In genomic region chr10:61602283-61603033, GRCm38 (mm10) we compare ENCODE assay signal across 8 mouse cellular contexts. TPM values are rescaled to one million over a fixed set of nuclear protein-coding genes. Genes with fewer than 3 reads are reported as not detected.
DNase-seq lines count a peak whose midpoint lies in the region; ATAC-seq and TF ChIP-seq lines count a peak whose summit lies in the region.

No protein-coding gene starts in this region.

- H3K4me3 ChIP-seq in left cerebral cortex, adult 2 months = no peak overlapping the region
- H3K4me3 ChIP-seq in embryonic facial prominence, embryonic 13.5 days = no peak overlapping the region
- H3K4me3 ChIP-seq in midbrain, embryonic 10.5 days = peak overlapping the region; percentile 30

- TF ChIP-seq CTCF in left cerebral cortex, adult 2 months (IDR thresholded peaks at IDR 0.05) = peak; percentile 63

- no peaks in the 10 kb centered on the region for H3K9me3 ChIP-seq in embryonic facial prominence, embryonic 13.5 days
- H3K9me3 ChIP-seq in midbrain, embryonic 10.5 days (replicated peaks) = no peaks in the 10 kb centered on the region

- no peak for ATAC-seq in embryonic facial prominence, embryonic 13.5 days (ENCODE audit: insufficient number of reproducible peaks, insufficient read depth, low FRiP score, low TSS enrichment, low read depth)

- H3K4me1 ChIP-seq in embryonic facial prominence, embryonic 13.5 days = peaks cover 12% of the 10 kb centered on the region; the same call in 1 of the 2 replicates
- H3K4me1 ChIP-seq in midbrain, embryonic 10.5 days = peaks cover 9% of the 10 kb centered on the region

- peak overlapping the region; percentile 42 for H3K4me2 ChIP-seq in embryonic facial prominence, embryonic 13.5 days

- H3K27me3 ChIP-seq in embryonic facial prominence, embryonic 13.5 days = peaks cover 17% of the 10 kb centered on the region
- H3K27me3 ChIP-seq in midbrain, embryonic 10.5 days (ENCODE audit: low read depth, poor library complexity, severe bottlenecking) = peaks cover 26% of the 10 kb centered on the region
- no peaks in the 10 kb centered on the region; the same call in 1 of the 2 replicates for H3K27me3 ChIP-seq in splenic B cell, adult 2 months (ENCODE audit: control insufficient read depth, insufficient read depth, low read length, poor library complexity, severe bottlenecking)

- no peak overlapping the region for H3K9ac ChIP-seq in embryonic facial prominence, embryonic 13.5 days

- intact Hi-C loops in left cerebral cortex, adult 2 months (cut with DNase I) = loop anchor here (2.0 kb wide), 1 partner anchor 110 kb away; no protein-coding TSS in a partner anchor
- intact Hi-C loops in heart, postnatal 36 days (cut with DNase I) = loop anchor here (1.0 to 5.0 kb wide), 3 partner anchors 56 to 260 kb away; no protein-coding TSS in a partner anchor
- intact Hi-C loops in left cerebral cortex, postnatal 4 days (cut with DNase I) = loop anchor here (5.0 kb wide), 1 partner anchor 110 kb away; no protein-coding TSS in a partner anchor

- 8% methylated on average over 14 of the region's 14 CpGs for WGBS in embryonic facial prominence, embryonic 13.5 days
- 14% methylated on average over 14 of the region's 14 CpGs for WGBS in midbrain, embryonic 10.5 days

- peak; percentile 23 to 26 for DNase-seq in left cerebral cortex, adult 2 months (ENCODE audit: extremely low spot score in 1 of 2, low spot score in 2 of 2)
- DNase-seq in left cerebral cortex, adult 11 months (ENCODE audit: low spot score) = no peak
- peak; percentile 19 for DNase-seq in adrenal gland, adult 8-10 months
- peak; percentile 34 to 53 for DNase-seq in heart, postnatal 36 days
- DNase-seq in left cerebral cortex, postnatal 4 days = peak; percentile 81
- peak; percentile 71 for DNase-seq in midbrain, embryonic 10.5 days (ENCODE audit: low spot score)
- DNase-seq in splenic B cell, adult 2 months (ENCODE audit: low read depth, low spot score) = peak; percentile 74

- H3K36me3 ChIP-seq in embryonic facial prominence, embryonic 13.5 days = no peaks in the 10 kb centered on the region
- H3K36me3 ChIP-seq in midbrain, embryonic 10.5 days = no peaks in the 10 kb centered on the region
- no peaks in the 10 kb centered on the region for H3K36me3 ChIP-seq in splenic B cell, adult 2 months (ENCODE audit: control insufficient read depth, insufficient read depth, low read length, poor library complexity, severe bottlenecking)

- H3K27ac ChIP-seq in left cerebral cortex, adult 2 months = no peak overlapping the region
- H3K27ac ChIP-seq in embryonic facial prominence, embryonic 13.5 days = no peak overlapping the region
- H3K27ac ChIP-seq in midbrain, embryonic 10.5 days (replicated peaks) = no peak overlapping the region

RNA-seq across cellular contexts. Expression of gene Npffr1, which starts 7.2 kb away (rescaled TPM):
- total RNA-seq in left cerebral cortex, adult 2 months (2021) = 1 to 10 TPM; 1.9 to 2.2 TPM
- under 1 TPM in 3 of 4 experiments, not detected in 1; 0.15 to 0.32 (median 0.24) TPM for total RNA-seq in adrenal gland, adult 8-10 months (2022)
- 0.12 TPM in 1 of 2 replicates, not detected in the other for polyA plus RNA-seq in embryonic facial prominence, embryonic 13.5 days (2015; fragmentation: Nextera tagmentation; extraction: Ambion mirVana)
- total RNA-seq in heart, postnatal 36 days (2021) = not detected
- 1 to 10 TPM; 1.4 to 2.4 TPM for total RNA-seq in left cerebral cortex, postnatal 4 days (2021)
- 0.11 and 0.15 TPM in 2 replicates for polyA plus RNA-seq in midbrain, embryonic 10.5 days (2016; fragmentation: Nextera tagmentation; extraction: Ambion mirVana)

RNA-seq across cellular contexts. Expression of gene Ppa1, which starts 45.9 kb away (rescaled TPM):
- 100 to 1,000 TPM; 100 to 115 TPM for total RNA-seq in left cerebral cortex, adult 2 months (2021)
- total RNA-seq in adrenal gland, adult 8-10 months (2022) = 100 to 1,000 TPM in 2 of 4 experiments, 10 to 100 TPM in 2; 70.0 to 114 (median 96.9) TPM
- polyA plus RNA-seq in embryonic facial prominence, embryonic 13.5 days (2015; fragmentation: Nextera tagmentation; extraction: Ambion mirVana) = 194 and 195 TPM in 2 replicates
- 10 to 100 TPM; 65.3 to 70.5 TPM for total RNA-seq in heart, postnatal 36 days (2021)
- total RNA-seq in left cerebral cortex, postnatal 4 days (2021) = 100 to 1,000 TPM; 126 to 138 TPM
- polyA plus RNA-seq in midbrain, embryonic 10.5 days (2016; fragmentation: Nextera tagmentation; extraction: Ambion mirVana) = 310 and 362 TPM in 2 replicates
